Mouse (Mus musculus): ENCODE measurements at regions not wholly inside any gene's neighbourhood (a gene's known extent, or its start where the extent isn't known, plus 50 kb on each side); places are given as distances from the start of the nearest gene placed in this dataset.
A peak's percentile ranks its signal among the peaks of the same experiment; 100 is the strongest.
"Not testable (repeated sequence)": the region's sequence is repeated elsewhere in the genome, so short reads cannot be mapped to it uniquely, and the experiment has no call there.

DNA sequence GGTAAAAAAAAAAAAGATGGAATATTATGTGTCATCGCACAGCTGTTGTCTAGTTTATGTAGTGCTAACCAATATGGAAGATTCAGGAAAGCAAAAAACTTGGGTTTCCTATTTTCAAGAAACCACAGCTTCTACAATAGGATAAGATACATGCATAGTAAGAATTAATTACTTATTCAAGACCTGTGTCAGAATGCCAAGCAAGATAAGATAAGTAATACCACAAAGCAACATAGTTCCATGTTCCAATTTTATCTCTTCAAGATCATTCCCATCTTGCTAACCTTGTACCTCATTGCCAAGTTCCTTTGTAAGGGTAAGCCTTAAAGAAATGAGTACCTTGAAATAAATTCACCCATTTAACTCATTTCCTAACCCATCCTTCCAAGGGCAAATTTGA is 131.7 kb upstream of the Nhs start:
- no peak overlapping the region for H3K4me2 ChIP-seq (ENCODE audit: low read depth, severe bottlenecking)
- DNase-seq (ENCODE audit: low spot score) (no peak), ATAC-seq (ENCODE audit: insufficient number of reproducible peaks, low FRiP score, low TSS enrichment, low read depth) (no peak)
- H3K36me3 ChIP-seq (ENCODE audit: control insufficient read depth, insufficient read depth, low read length): no peaks in the 10 kb centered on the region
- H3K27me3 ChIP-seq (ENCODE audit: control insufficient read depth, insufficient read depth, low read length): no peaks in the 10 kb centered on the region
- H3K9me3 ChIP-seq (ENCODE audit: control insufficient read depth, low read length): no peaks in the 10 kb centered on the region; the same call in 1 of the 2 replicates
- no peak overlapping the region for H3K9ac ChIP-seq (ENCODE audit: low read length)
- H3K4me3 ChIP-seq (ENCODE audit: low read depth, low read length): no peak overlapping the region
- H3K27ac ChIP-seq (replicated peaks; ENCODE audit: low read depth, low read length): no peak overlapping the region
- 100% methylated on average over 1 of the region's 1 CpGs for WGBS
- H3K4me1 ChIP-seq (ENCODE audit: control insufficient read depth, insufficient read depth, low read length): no peaks in the 10 kb centered on the region

DNA sequence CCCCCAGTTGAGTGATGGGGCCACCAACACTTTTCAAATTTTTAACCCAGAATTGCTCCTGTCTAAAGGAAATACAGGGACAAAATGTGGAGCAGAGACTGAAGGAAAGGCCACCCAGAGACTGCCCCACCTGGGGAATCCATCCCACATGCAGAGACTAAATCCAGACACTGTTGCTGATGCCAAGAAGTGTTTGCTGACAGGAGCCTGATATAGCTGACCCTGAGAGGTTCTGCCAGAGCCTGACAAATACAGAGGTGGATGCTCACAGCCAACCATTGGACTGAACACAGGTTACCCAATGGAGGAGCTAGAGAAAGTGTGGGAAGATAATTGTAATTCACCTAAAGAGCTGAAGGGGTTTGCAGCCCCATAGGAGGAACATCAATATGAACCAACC is 126.6 kb upstream of the Nhs start:
- not testable (repeated sequence) for H3K4me2 ChIP-seq (ENCODE audit: low read depth, severe bottlenecking); ATAC-seq (ENCODE audit: insufficient number of reproducible peaks, low FRiP score, low TSS enrichment, low read depth); H3K27ac ChIP-seq (replicated peaks; ENCODE audit: low read depth, low read length); H3K27me3 ChIP-seq (ENCODE audit: control insufficient read depth, insufficient read depth, low read length); H3K9me3 ChIP-seq (ENCODE audit: control insufficient read depth, low read length); H3K4me3 ChIP-seq (ENCODE audit: low read depth, low read length); H3K9ac ChIP-seq (ENCODE audit: low read length); H3K36me3 ChIP-seq (ENCODE audit: control insufficient read depth, insufficient read depth, low read length); H3K4me1 ChIP-seq (ENCODE audit: control insufficient read depth, insufficient read depth, low read length); DNase-seq (ENCODE audit: low spot score)

DNA sequence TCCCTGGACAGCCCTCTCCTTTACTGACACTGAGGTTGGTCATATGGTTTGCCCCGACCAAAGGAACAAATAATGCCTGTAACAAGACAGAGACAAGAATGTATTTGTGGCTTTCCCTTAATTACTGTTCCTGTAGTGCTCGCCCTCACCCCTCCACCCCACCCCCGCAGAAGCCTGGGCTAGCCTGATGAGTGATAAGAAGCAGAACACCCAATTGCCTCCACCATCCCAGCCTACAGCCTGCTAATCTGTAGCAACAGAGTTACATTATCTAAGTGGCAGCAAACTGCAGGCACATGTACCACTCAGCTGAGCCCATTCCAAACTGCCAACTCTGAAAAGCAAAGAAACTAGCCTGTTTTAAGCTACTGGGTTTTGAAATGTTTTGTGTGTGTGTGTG is 124.7 kb upstream of the Nhs start:
- Histone ChIP-seq H3K36me3 (ENCODE audit: control insufficient read depth, insufficient read depth, low read length) (no peaks in the 10 kb centered on the region), H3K27ac (replicated peaks; ENCODE audit: low read depth, low read length) (no peak overlapping the region), H3K9me3 (ENCODE audit: control insufficient read depth, low read length) (no peaks in the 10 kb centered on the region), H3K4me2 (ENCODE audit: low read depth, severe bottlenecking) (no peak overlapping the region), H3K27me3 (ENCODE audit: control insufficient read depth, insufficient read depth, low read length) (no peaks in the 10 kb centered on the region), H3K9ac (ENCODE audit: low read length) (no peak overlapping the region), H3K4me3 (ENCODE audit: low read depth, low read length) (no peak overlapping the region), H3K4me1 (ENCODE audit: control insufficient read depth, insufficient read depth, low read length) (no peaks in the 10 kb centered on the region)
- ATAC-seq (ENCODE audit: insufficient number of reproducible peaks, low FRiP score, low TSS enrichment, low read depth) (no peak), DNase-seq (ENCODE audit: low spot score) (no peak)
- 48% methylated on average over 3 of the region's 3 CpGs for WGBS

- no peak overlapping the region for H3K4me3 ChIP-seq (ENCODE audit: low read depth, low read length)
- no peak for DNase-seq (ENCODE audit: low spot score)
- H3K4me2 ChIP-seq (ENCODE audit: low read depth, severe bottlenecking): no peak overlapping the region
- no peak overlapping the region for H3K9ac ChIP-seq (ENCODE audit: low read length)
- H3K9me3 ChIP-seq (ENCODE audit: control insufficient read depth, low read length): no peaks in the 10 kb centered on the region
- no peaks in the 10 kb centered on the region for H3K36me3 ChIP-seq (ENCODE audit: control insufficient read depth, insufficient read depth, low read length)
- H3K27ac ChIP-seq (replicated peaks; ENCODE audit: low read depth, low read length): no peak overlapping the region
- WGBS: 94% methylated on average over 3 of the region's 3 CpGs
- no peaks in the 10 kb centered on the region for H3K27me3 ChIP-seq (ENCODE audit: control insufficient read depth, insufficient read depth, low read length)
- no peaks in the 10 kb centered on the region for H3K4me1 ChIP-seq (ENCODE audit: control insufficient read depth, insufficient read depth, low read length)
- no peak for ATAC-seq (ENCODE audit: insufficient number of reproducible peaks, low FRiP score, low TSS enrichment, low read depth)
Observed at GRCm38 (mm10) chrX:162282690-162283089, 123.2 kb upstream of the Nhs start.

DNA sequence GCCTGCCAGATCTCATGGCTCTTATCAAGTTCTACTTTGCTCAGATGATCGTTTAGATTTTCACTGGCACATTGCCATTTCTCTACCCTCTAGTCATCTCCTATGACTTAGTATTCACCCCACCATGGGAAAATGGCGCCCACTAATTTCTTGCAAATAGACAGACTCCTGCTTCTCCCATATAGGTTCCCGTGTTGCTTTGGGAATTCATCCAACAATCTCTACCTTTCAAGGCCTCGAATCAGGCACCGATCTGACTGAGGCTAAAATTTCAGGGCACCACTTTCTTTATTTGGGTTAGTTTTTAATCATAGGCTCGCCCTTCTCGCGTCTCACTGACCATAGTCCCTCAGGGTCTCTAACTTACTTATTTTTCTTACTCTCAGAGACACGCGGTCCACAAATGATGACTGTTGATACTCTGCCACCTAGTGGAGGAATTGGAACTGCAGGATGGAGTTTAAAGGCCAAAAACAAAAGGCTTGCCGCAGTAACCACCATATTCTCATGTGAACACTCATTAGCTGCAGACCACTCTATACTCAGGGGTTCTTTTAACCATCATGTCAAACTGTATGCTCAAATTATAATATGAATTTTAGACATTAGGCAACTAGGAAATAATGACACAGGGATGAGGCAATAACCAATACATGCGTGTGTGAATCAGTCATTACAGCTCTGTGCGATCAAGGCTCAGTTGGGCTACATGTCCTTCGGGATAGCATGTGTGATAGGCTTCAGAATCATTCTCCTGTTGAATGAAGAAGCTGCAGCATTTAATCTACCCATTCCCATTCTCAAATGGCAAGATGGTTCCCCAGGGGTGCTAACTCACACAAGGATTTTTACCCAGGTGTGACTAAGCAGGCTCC is 119.5 kb upstream of the Nhs start:
- no peaks in the 10 kb centered on the region for H3K4me1 ChIP-seq (ENCODE audit: control insufficient read depth, insufficient read depth, low read length)
- no peaks in the 10 kb centered on the region for H3K36me3 ChIP-seq (ENCODE audit: control insufficient read depth, insufficient read depth, low read length)
- H3K27me3 ChIP-seq (ENCODE audit: control insufficient read depth, insufficient read depth, low read length): no peaks in the 10 kb centered on the region
- 64% methylated on average over 14 of the region's 14 CpGs for WGBS
- no peak overlapping the region for H3K4me3 ChIP-seq (ENCODE audit: low read depth, low read length)
- H3K4me2 ChIP-seq (ENCODE audit: low read depth, severe bottlenecking): no peak overlapping the region
- no peaks in the 10 kb centered on the region for H3K9me3 ChIP-seq (ENCODE audit: control insufficient read depth, low read length)
- ATAC-seq (ENCODE audit: insufficient number of reproducible peaks, low FRiP score, low TSS enrichment, low read depth) (no peak), DNase-seq (ENCODE audit: low spot score) (peak; percentile 72)
- no peak overlapping the region for H3K27ac ChIP-seq (replicated peaks; ENCODE audit: low read depth, low read length)
- H3K9ac ChIP-seq (ENCODE audit: low read length): no peak overlapping the region

- no peak overlapping the region for H3K9ac ChIP-seq (ENCODE audit: low read length)
- H3K4me1 ChIP-seq (ENCODE audit: control insufficient read depth, insufficient read depth, low read length): no peaks in the 10 kb centered on the region
- no peaks in the 10 kb centered on the region for H3K27me3 ChIP-seq (ENCODE audit: control insufficient read depth, insufficient read depth, low read length)
- DNase-seq (ENCODE audit: low spot score) (no peak), ATAC-seq (ENCODE audit: insufficient number of reproducible peaks, low FRiP score, low TSS enrichment, low read depth) (no peak)
- no peaks in the 10 kb centered on the region for H3K9me3 ChIP-seq (ENCODE audit: control insufficient read depth, low read length)
- H3K36me3 ChIP-seq (ENCODE audit: control insufficient read depth, insufficient read depth, low read length): no peaks in the 10 kb centered on the region
- WGBS: 86% methylated on average over 5 of the region's 5 CpGs
- no peak overlapping the region for H3K4me2 ChIP-seq (ENCODE audit: low read depth, severe bottlenecking)
- H3K4me3 ChIP-seq (ENCODE audit: low read depth, low read length): no peak overlapping the region
- H3K27ac ChIP-seq (replicated peaks; ENCODE audit: low read depth, low read length): no peak overlapping the region
Observed at GRCm38 (mm10) chrX:162274581-162274980, 115.1 kb upstream of the Nhs start.

DNA sequence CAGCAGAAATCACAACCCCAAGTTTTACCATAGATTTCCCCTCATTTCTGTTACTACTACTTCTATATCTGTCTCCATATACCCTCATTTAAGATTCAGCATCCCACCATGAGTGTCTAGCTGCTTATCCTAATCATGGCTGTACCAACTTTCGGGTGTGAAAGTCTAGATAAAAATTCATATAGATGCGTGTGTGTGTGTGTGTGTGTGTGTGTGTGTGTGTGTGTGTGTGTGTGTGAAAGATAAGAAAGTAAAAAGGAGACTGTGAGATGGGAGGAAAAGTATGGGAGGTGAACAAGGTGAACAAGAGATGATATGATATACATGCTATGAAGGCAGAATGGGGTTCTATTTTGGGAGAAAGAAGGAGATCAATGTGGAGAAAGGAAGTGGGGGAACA is 111.7 kb upstream of the Nhs start:
- no peaks in the 10 kb centered on the region for H3K36me3 ChIP-seq (ENCODE audit: control insufficient read depth, insufficient read depth, low read length)
- no peak overlapping the region for H3K27ac ChIP-seq (replicated peaks; ENCODE audit: low read depth, low read length)
- H3K4me3 ChIP-seq (ENCODE audit: low read depth, low read length): no peak overlapping the region
- no peak overlapping the region for H3K9ac ChIP-seq (ENCODE audit: low read length)
- H3K4me2 ChIP-seq (ENCODE audit: low read depth, severe bottlenecking): no peak overlapping the region
- H3K9me3 ChIP-seq (ENCODE audit: control insufficient read depth, low read length): no peaks in the 10 kb centered on the region
- no peaks in the 10 kb centered on the region for H3K27me3 ChIP-seq (ENCODE audit: control insufficient read depth, insufficient read depth, low read length)
- ATAC-seq (ENCODE audit: insufficient number of reproducible peaks, low FRiP score, low TSS enrichment, low read depth) (no peak), DNase-seq (ENCODE audit: low spot score) (no peak)
- 76% methylated on average over 2 of the region's 2 CpGs for WGBS
- no peaks in the 10 kb centered on the region for H3K4me1 ChIP-seq (ENCODE audit: control insufficient read depth, insufficient read depth, low read length)

DNA sequence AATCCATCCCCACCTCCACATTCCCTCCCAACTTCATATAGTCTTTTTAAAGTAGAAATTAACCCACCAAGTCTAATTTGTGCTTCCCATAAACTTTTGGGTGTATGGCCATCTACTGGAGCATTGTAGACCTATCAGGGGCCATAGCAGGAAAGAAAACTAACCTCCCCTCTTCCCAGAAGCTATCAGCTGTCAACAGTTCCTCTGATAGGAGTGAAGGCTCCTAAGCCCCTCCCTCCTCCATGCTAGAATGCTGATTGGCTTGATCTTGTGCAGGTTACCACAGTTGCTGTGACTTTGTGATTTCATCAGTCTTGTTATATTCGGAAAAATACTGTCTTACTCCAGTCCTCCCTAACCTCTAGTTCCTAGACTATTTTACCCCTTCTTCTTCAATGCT is 109.4 kb upstream of the Nhs start:
- Histone ChIP-seq H3K4me2 (ENCODE audit: low read depth, severe bottlenecking) (no peak overlapping the region), H3K9me3 (ENCODE audit: control insufficient read depth, low read length) (no peaks in the 10 kb centered on the region), H3K36me3 (ENCODE audit: control insufficient read depth, insufficient read depth, low read length) (no peaks in the 10 kb centered on the region), H3K4me3 (ENCODE audit: low read depth, low read length) (no peak overlapping the region), H3K27ac (replicated peaks; ENCODE audit: low read depth, low read length) (no peak overlapping the region), H3K27me3 (ENCODE audit: control insufficient read depth, insufficient read depth, low read length) (no peaks in the 10 kb centered on the region), H3K9ac (ENCODE audit: low read length) (no peak overlapping the region), H3K4me1 (ENCODE audit: control insufficient read depth, insufficient read depth, low read length) (no peaks in the 10 kb centered on the region)
- WGBS: 79% methylated on average over 1 of the region's 1 CpGs
- ATAC-seq (ENCODE audit: insufficient number of reproducible peaks, low FRiP score, low TSS enrichment, low read depth) (no peak), DNase-seq (ENCODE audit: low spot score) (no peak)

GRCm38 (mm10) chrX:162268112-162268511 is 108.6 kb upstream of the Nhs start:
- H3K36me3 ChIP-seq (ENCODE audit: control insufficient read depth, insufficient read depth, low read length): no peaks in the 10 kb centered on the region
- no peaks in the 10 kb centered on the region for H3K27me3 ChIP-seq (ENCODE audit: control insufficient read depth, insufficient read depth, low read length)
- H3K4me2 ChIP-seq (ENCODE audit: low read depth, severe bottlenecking): no peak overlapping the region
- no peak overlapping the region for H3K27ac ChIP-seq (replicated peaks; ENCODE audit: low read depth, low read length)
- H3K4me3 ChIP-seq (ENCODE audit: low read depth, low read length): no peak overlapping the region
- H3K9me3 ChIP-seq (ENCODE audit: control insufficient read depth, low read length): no peaks in the 10 kb centered on the region
- 90% methylated on average over 5 of the region's 5 CpGs for WGBS
- no peak overlapping the region for H3K9ac ChIP-seq (ENCODE audit: low read length)
- ATAC-seq (ENCODE audit: insufficient number of reproducible peaks, low FRiP score, low TSS enrichment, low read depth): no peak
- H3K4me1 ChIP-seq (ENCODE audit: control insufficient read depth, insufficient read depth, low read length): no peaks in the 10 kb centered on the region
- DNase-seq (ENCODE audit: low spot score): no peak

Measured in limb, embryonic 11.5 days (tissue).